Mouse (Mus musculus) hindbrain, embryonic 13.5 days (tissue): ENCODE measurements around the gene Ern1. TPM values are rescaled to one million over a fixed set of nuclear protein-coding genes. Genes with fewer than 3 reads are reported as not detected.
A peak's percentile ranks its signal among the peaks of the same experiment; 100 is the strongest.

Experiments used
- ATAC-seq: fragments of 200-750 bp; cut with Nextera tagmentation; 2 replicates; pipeline ENCODE4 v1.8.0; 2017; ENCODE audit warnings: moderate TSS enrichment; ENCODE audit not compliant: low FRiP score
- H3K27ac ChIP-seq: fragments of 300-500 bp; sonication (generic); 2 replicates; pipeline ENCODE4 v1.5.1; 2015; ENCODE audit warnings: inconsistent platforms, mild to moderate bottlenecking, moderate library complexity
- H3K27me3 ChIP-seq: fragments of 300-500 bp; sonication (generic); 2 replicates; pipeline ENCODE4 v1.6.1; 2015; ENCODE audit warnings: mild to moderate bottlenecking, inconsistent platforms
- H3K36me3 ChIP-seq: fragments of 300-500 bp; sonication (generic); 2 replicates; pipeline ENCODE4 v1.6.1; 2015; ENCODE audit warnings: mild to moderate bottlenecking, inconsistent platforms
- H3K4me1 ChIP-seq: fragments of 300-500 bp; sonication (generic); replicated peaks from 2 replicates; pipeline ENCODE4 v1.6.1; 2015; ENCODE audit warnings: inconsistent platforms
- H3K4me2 ChIP-seq: fragments of 300-500 bp; sonication (generic); 2 replicates; pipeline ENCODE4 v1.6.1; 2015; ENCODE audit warnings: inconsistent platforms, mild to moderate bottlenecking, moderate library complexity
- H3K4me3 ChIP-seq: fragments of 300-500 bp; sonication (generic); 2 replicates; pipeline ENCODE4 v1.5.1; 2015; ENCODE audit warnings: mild to moderate bottlenecking, inconsistent platforms
- H3K9ac ChIP-seq: fragments of 300-500 bp; sonication (generic); 2 replicates; pipeline ENCODE4 v1.6.1; 2015; ENCODE audit warnings: mild to moderate bottlenecking, inconsistent platforms
- H3K9me3 ChIP-seq: fragments of 300-500 bp; sonication (generic); 2 replicates; pipeline ENCODE4 v1.6.1; 2016; ENCODE audit warnings: inconsistent platforms
- WGBS: fragments of 180-500 bp; shearing (Covaris S2); methylation state at CpG from one replicate; pipeline ENCODE4 v1.1.7; 2015; 5-methylcytosine and 5-hydroxymethylcytosine counted together
- polyA plus RNA-seq: library from polyadenylated mRNA; unstranded; fragments of >200 nt; fragmentation: Nextera tagmentation; extraction: Ambion mirVana; gene quantifications from 2 replicates; pipeline ENCODE4 v1.2.1, GENCODE M21; 2015

Gene Ern1
- polyA plus RNA-seq, 1 experiment from 2014 or later, result 6.1 TPM

GRCm38 (mm10) chr11:106373998-106374397 lies 113.7 kb downstream of the Ern1 start:
- 74% methylated on average over 11 of the region's 11 CpGs for WGBS
- ATAC-seq, result no peak
- Histone ChIP-seq H3K36me3 (no peaks in the 10 kb centered on the region), H3K9ac (no peak overlapping the region), H3K4me1 (no peaks in the 10 kb centered on the region; the same call in 1 of the 2 replicates), H3K9me3 (no peaks in the 10 kb centered on the region), H3K27me3 (no peaks in the 10 kb centered on the region), H3K4me2 (no peak overlapping the region), H3K4me3 (no peak overlapping the region), H3K27ac (no peak overlapping the region)

DNA sequence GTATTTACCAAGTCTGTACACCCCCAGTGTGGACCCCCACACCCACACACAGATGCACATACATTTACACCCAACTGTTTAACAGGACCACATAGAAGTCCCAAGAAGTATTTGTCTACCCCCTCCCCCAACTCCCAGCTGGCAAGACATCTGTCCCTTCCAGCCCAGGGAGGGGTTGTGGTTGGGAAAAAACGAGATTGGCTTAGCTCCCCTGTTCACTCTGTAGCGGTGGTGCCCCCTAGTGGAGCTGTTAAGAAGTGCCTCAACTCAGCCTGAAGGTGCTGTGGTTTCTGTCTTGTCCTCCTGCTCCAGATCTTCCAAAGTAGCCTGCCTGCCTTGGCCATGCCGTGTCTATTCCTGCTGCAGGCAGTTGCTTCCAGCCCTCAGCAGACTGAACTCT lies 121.3 kb downstream of the Ern1 start:
- ATAC-seq, result no peak
- H3K4me3 ChIP-seq, result no peak overlapping the region
- H3K9me3 ChIP-seq, result no peaks in the 10 kb centered on the region
- WGBS, result 15% methylated on average over 3 of the region's 3 CpGs
- no peak overlapping the region for H3K4me2 ChIP-seq
- no peak overlapping the region for H3K9ac ChIP-seq
- no peak overlapping the region for H3K27ac ChIP-seq
- H3K36me3 ChIP-seq, result no peaks in the 10 kb centered on the region
- peaks cover 16% of the 10 kb centered on the region for H3K4me1 ChIP-seq
- H3K27me3 ChIP-seq, result no peaks in the 10 kb centered on the region

DNA sequence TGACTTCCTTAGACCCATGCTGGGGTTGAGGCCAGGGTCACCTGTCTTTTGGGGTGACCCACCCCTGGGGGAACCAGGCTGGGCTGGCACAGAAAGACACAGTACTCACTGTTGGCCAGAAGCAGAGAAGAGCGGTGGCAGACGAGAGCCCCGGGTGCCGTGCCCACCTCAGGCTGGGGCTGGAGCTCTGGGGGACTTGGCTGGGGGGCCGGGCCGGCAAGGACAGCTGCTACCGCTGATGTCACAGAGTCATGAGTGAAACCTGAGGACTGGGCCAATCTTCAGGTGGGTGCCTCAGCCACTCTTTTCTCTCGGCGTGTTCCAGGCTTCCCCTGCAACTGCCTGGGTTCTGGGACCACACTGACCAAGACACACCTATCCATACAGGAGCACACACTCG lies 122.3 kb downstream of the Ern1 start, which contains the start of gene Prr29:
Gene Prr29 (plus strand): TSS at position 107 of the 400 bp plus-strand sequence.
- Histone ChIP-seq H3K9ac (no peak within 1 kb of the TSS), H3K4me3 (no peak within 1 kb of the TSS), H3K9me3 (no peaks in the 10 kb centered on the region), H3K4me1 (peaks cover 16% of the 10 kb centered on the region), H3K36me3 (no peaks in the 10 kb centered on the region), H3K4me2 (0 out of 2 replicates have a peak within 1 kb of the TSS, but pooled peaks have one; percentile 2), H3K27ac (no peak within 1 kb of the TSS), H3K27me3 (no peaks in the 10 kb centered on the region)
- no peak for ATAC-seq
- 61% methylated on average over 10 of the region's 10 CpGs for WGBS

GRCm38 (mm10) chr11:106364712-106365111 lies 122.9 kb downstream of the Ern1 start:
- no peaks in the 10 kb centered on the region for H3K9me3 ChIP-seq
- H3K27ac ChIP-seq, result no peak overlapping the region
- no peak overlapping the region for H3K4me3 ChIP-seq
- 0 out of 2 replicates have a peak, but pooled peaks have one; percentile 17 for ATAC-seq
- H3K4me1 ChIP-seq, result peaks cover 16% of the 10 kb centered on the region
- H3K27me3 ChIP-seq, result no peaks in the 10 kb centered on the region
- WGBS, result 5% methylated on average over 11 of the region's 11 CpGs
- no peak overlapping the region for H3K9ac ChIP-seq
- H3K4me2 ChIP-seq, result 0 out of 2 replicates have a peak overlapping the region, but pooled peaks have one; percentile 2
- no peaks in the 10 kb centered on the region for H3K36me3 ChIP-seq

DNA sequence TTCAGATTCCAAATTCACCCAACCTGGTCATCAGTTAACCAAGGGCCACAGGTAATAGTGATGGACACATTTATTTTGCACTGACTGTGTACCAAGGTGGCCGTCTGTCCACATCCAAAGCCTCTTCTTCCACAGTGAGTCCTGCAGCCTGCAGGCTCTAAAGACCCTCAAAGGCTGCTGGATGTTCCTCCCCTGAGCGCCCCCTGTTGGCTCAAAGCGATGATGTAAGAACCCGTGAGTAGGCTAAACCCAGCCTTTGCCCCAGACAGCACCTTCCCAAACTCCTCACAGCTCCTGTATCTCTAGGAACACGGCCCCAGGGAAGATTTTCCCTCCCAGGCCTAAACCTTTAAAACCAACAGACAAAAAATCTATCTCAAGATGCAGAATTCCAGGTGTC lies 128.3 kb downstream of the Ern1 start:
- 21% methylated on average over 5 of the region's 5 CpGs for WGBS
- Histone ChIP-seq H3K27ac (no peak overlapping the region), H3K27me3 (no peaks in the 10 kb centered on the region), H3K36me3 (no peaks in the 10 kb centered on the region), H3K4me2 (no peak overlapping the region), H3K9ac (no peak overlapping the region), H3K9me3 (no peaks in the 10 kb centered on the region), H3K4me1 (0 out of 2 replicates have a peak, but pooled peaks cover 1% of the 10 kb centered on the region), H3K4me3 (no peak overlapping the region)
- no peak for ATAC-seq

DNA sequence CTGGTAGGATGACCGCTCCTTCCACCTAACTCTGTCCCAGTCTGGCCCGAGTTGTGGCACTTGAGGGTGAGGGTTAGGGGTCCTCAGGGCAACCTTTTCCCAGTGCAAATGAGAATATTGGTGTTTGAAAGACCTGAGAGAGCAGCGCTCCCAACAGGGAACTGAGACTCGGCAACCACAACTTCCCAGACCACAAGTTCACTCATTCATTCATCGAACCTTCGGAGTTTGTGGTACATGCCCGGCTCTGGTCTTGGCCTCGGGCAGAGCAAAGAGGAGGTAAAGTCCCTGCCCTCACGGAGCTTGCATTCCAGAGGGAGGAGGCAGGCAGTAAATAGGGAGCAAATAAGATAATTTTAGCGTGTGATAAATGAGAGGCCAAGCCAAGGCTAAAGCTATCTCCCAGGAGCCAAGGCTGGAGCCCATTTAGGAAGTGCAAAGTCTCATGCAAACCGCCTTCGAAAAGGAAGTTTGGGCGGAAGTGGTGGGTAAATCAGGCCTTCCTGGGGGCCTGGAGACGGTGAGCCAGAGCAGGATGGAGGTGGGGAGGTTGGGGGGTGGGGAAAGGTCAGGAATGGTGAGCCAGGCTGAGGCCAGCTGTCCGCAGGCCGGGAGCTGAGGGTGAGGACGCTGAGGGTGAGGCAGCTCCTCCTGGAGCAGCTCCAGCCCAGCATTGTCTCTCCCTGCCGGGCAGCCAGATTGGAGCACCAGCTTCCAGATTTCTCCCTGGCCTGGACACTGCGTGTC lies 132.1 kb downstream of the Ern1 start:
- no peak overlapping the region for H3K27ac ChIP-seq
- no peak overlapping the region for H3K4me3 ChIP-seq
- no peaks in the 10 kb centered on the region for H3K27me3 ChIP-seq
- 77% methylated on average over 19 of the region's 19 CpGs for WGBS
- no peaks in the 10 kb centered on the region for H3K36me3 ChIP-seq
- H3K4me2 ChIP-seq, result no peak overlapping the region
- no peak for ATAC-seq
- no peak overlapping the region for H3K9ac ChIP-seq
- H3K9me3 ChIP-seq, result no peaks in the 10 kb centered on the region
- no peaks in the 10 kb centered on the region for H3K4me1 ChIP-seq

- Histone ChIP-seq H3K27me3 (no peaks in the 10 kb centered on the region), H3K9ac (no peak overlapping the region), H3K4me3 (no peak overlapping the region), H3K36me3 (no peaks in the 10 kb centered on the region), H3K27ac (no peak overlapping the region), H3K4me1 (no peaks in the 10 kb centered on the region), H3K4me2 (no peak overlapping the region), H3K9me3 (no peaks in the 10 kb centered on the region)
- no peak for ATAC-seq
- WGBS, result 56% methylated on average over 1 of the region's 1 CpGs
These were observed 133.5 kb downstream of the Ern1 start for GRCm38 (mm10) chr11:106354181-106354580.

DNA sequence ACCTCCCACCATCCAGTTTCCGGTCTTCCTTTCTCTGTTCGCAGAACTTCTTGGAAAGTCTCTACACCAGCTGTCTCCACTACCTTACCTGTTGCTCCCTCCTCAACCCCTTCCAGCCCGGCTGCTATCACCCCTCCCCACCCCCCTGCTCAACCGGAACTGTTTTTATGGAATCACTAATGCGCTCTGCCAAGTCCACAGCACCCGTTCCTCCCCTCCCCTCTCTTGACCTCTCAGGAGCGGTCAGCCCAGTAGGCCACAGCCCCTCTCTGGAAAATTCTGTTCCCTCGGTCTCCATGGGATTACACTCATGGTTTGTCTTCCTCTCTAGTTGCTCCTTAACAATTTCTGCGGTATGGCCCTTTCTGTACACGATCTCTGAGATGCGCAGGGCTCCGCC lies 134.5 kb downstream of the Ern1 start, which contains the start of gene Scn4a:
Gene Scn4a (minus strand): TSS at position 101 of the 400 bp plus-strand sequence.
- Histone ChIP-seq H3K27ac (no peak within 1 kb of the TSS), H3K27me3 (no peaks in the 10 kb centered on the region), H3K4me1 (no peaks in the 10 kb centered on the region), H3K4me3 (no peak within 1 kb of the TSS), H3K36me3 (no peaks in the 10 kb centered on the region), H3K4me2 (no peak within 1 kb of the TSS), H3K9ac (no peak within 1 kb of the TSS), H3K9me3 (no peaks in the 10 kb centered on the region)
- 87% methylated on average over 12 of the region's 12 CpGs for WGBS
- no peak for ATAC-seq

DNA sequence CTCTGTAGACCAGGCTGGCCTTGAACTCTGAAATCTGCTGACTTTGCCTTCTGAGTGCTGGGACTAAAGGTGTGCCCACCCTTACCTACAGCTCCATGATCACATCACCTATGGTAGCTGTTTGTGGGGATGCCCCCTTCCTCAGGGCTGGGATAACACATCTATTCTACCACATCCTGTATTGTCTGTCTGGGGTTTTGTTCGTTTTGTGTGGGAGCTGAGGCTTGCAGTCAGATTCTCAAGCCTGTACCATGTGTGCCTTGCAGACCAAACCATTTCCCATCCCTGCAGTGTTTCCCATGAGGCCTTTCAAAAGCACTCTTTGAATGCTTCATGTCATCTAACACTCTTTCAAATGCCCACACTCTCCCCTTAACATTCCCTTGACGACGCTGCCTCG lies 135.7 kb downstream of the Ern1 start:
- H3K4me3 ChIP-seq, result no peak overlapping the region
- no peak overlapping the region for H3K27ac ChIP-seq
- H3K4me2 ChIP-seq, result no peak overlapping the region
- no peak overlapping the region for H3K9ac ChIP-seq
- H3K36me3 ChIP-seq, result no peaks in the 10 kb centered on the region
- H3K27me3 ChIP-seq, result no peaks in the 10 kb centered on the region
- ATAC-seq, result no peak
- no peaks in the 10 kb centered on the region for H3K4me1 ChIP-seq
- 79% methylated on average over 4 of the region's 4 CpGs for WGBS
- no peaks in the 10 kb centered on the region for H3K9me3 ChIP-seq

- no peak for ATAC-seq
- no peaks in the 10 kb centered on the region for H3K9me3 ChIP-seq
- H3K4me3 ChIP-seq, result no peak overlapping the region
- WGBS, result 63% methylated on average over 3 of the region's 3 CpGs
- no peak overlapping the region for H3K9ac ChIP-seq
- H3K27me3 ChIP-seq, result no peaks in the 10 kb centered on the region
- H3K4me2 ChIP-seq, result no peak overlapping the region
- no peaks in the 10 kb centered on the region for H3K4me1 ChIP-seq
- H3K36me3 ChIP-seq, result no peaks in the 10 kb centered on the region
- no peak overlapping the region for H3K27ac ChIP-seq
These were observed 136.4 kb downstream of the Ern1 start for GRCm38 (mm10) chr11:106351253-106351652.

- Histone ChIP-seq H3K9me3 (no peaks in the 10 kb centered on the region), H3K27me3 (no peaks in the 10 kb centered on the region), H3K27ac (no peak overlapping the region), H3K4me3 (no peak overlapping the region), H3K36me3 (no peaks in the 10 kb centered on the region), H3K9ac (no peak overlapping the region), H3K4me2 (no peak overlapping the region), H3K4me1 (no peaks in the 10 kb centered on the region)
- no peak for ATAC-seq
- 70% methylated on average over 5 of the region's 5 CpGs for WGBS
These were observed 136.8 kb downstream of the Ern1 start for GRCm38 (mm10) chr11:106350853-106351252.

GRCm38 (mm10) chr11:106349772-106350171 lies 137.9 kb downstream of the Ern1 start:
- H3K27ac ChIP-seq, result no peak overlapping the region
- WGBS, result 86% methylated on average over 6 of the region's 6 CpGs
- H3K27me3 ChIP-seq, result no peaks in the 10 kb centered on the region
- H3K36me3 ChIP-seq, result no peaks in the 10 kb centered on the region
- no peak for ATAC-seq
- no peak overlapping the region for H3K9ac ChIP-seq
- H3K4me3 ChIP-seq, result no peak overlapping the region
- H3K4me2 ChIP-seq, result no peak overlapping the region
- no peaks in the 10 kb centered on the region for H3K9me3 ChIP-seq
- no peaks in the 10 kb centered on the region; the same call in 1 of the 2 replicates for H3K4me1 ChIP-seq

DNA sequence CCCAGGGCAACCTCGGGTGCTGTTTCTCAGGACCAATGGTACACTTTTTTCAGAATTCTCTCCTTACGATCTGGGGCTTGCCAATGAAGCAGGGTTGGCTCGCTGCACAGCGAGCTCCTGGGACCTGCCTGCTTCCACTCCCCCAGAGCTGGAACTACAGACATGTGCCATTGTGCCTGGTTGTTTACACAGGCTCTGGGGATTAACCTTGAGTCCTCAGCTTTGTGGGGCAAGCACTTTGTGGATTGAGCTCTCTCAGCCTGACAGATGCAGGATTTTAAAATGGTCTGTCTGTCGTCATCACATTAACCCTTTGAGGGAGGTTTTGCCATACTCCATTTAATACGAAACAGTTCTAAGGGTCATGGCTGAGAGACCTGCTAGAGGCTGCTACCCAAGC lies 142.7 kb downstream of the Ern1 start:
- Histone ChIP-seq H3K9ac (no peak overlapping the region), H3K4me1 (no peaks in the 10 kb centered on the region; the same call in 1 of the 2 replicates), H3K27ac (no peak overlapping the region), H3K9me3 (no peaks in the 10 kb centered on the region), H3K27me3 (no peaks in the 10 kb centered on the region), H3K4me3 (no peak overlapping the region), H3K4me2 (no peak overlapping the region), H3K36me3 (no peaks in the 10 kb centered on the region)
- WGBS, result 59% methylated on average over 6 of the region's 6 CpGs
- no peak for ATAC-seq
